Mouse (Mus musculus) limb, embryonic 14.5 days (tissue): Measurements from ENCODE around the gene Nabp2. TPM values are rescaled to one million over a fixed set of nuclear protein-coding genes. Genes with fewer than 3 reads are reported as not detected.

Experiments
- ATAC-seq: fragments of 200-750 bp; cut with Nextera tagmentation; 2 replicates; pipeline ENCODE4 v1.8.0; 2017; ENCODE audit warnings: low read depth, moderate number of reproducible peaks, moderate TSS enrichment; ENCODE audit not compliant: low FRiP score
- DNase-seq: peaks from one replicate; pipeline ENCODE4 v3.0.0-alpha.2; 2015; ENCODE audit warnings: low spot score
- H3K27ac ChIP-seq: fragments of 300-500 bp; sonication (generic); replicated peaks from 2 replicates; pipeline ENCODE4 v1.5.1; 2014; ENCODE audit warnings: low read depth, mild to moderate bottlenecking, low read length, moderate library complexity, mixed read lengths
- H3K27me3 ChIP-seq: fragments of 300-500 bp; sonication (generic); 2 replicates; pipeline ENCODE4 v1.6.1; 2014; ENCODE audit warnings: low read length, mixed read lengths; ENCODE audit not compliant: control insufficient read depth, insufficient read depth
- H3K36me3 ChIP-seq: fragments of 300-500 bp; sonication (generic); 2 replicates; pipeline ENCODE4 v1.6.1; 2014; ENCODE audit warnings: mild to moderate bottlenecking, low read length, moderate library complexity, mixed read lengths; ENCODE audit not compliant: control insufficient read depth, insufficient read depth
- H3K4me1 ChIP-seq: fragments of 300-500 bp; sonication (generic); 2 replicates; pipeline ENCODE4 v1.6.1; 2014; ENCODE audit warnings: antibody characterized with exemption, low read length, mixed read lengths; ENCODE audit not compliant: control insufficient read depth, insufficient read depth
- H3K4me2 ChIP-seq: fragments of 300-500 bp; sonication (generic); replicated peaks from 2 replicates; pipeline ENCODE4 v1.6.1; 2014; ENCODE audit warnings: low read depth, mild to moderate bottlenecking, low read length, moderate library complexity; ENCODE audit not compliant: severe bottlenecking
- H3K4me3 ChIP-seq: fragments of 300-500 bp; sonication (generic); replicated peaks from 2 replicates; pipeline ENCODE4 v1.5.1; 2014; ENCODE audit warnings: low read length
- H3K9ac ChIP-seq: fragments of 300-500 bp; sonication (generic); 2 replicates; pipeline ENCODE4 v1.6.1; 2014; ENCODE audit warnings: mild to moderate bottlenecking, low read depth, low read length, moderate library complexity; ENCODE audit not compliant: severe bottlenecking
- H3K9me3 ChIP-seq: fragments of 300-500 bp; sonication (generic); 2 replicates; pipeline ENCODE4 v1.6.1; 2016; ENCODE audit warnings: low read length; ENCODE audit not compliant: control insufficient read depth
- POLR2A ChIP-seq: fragments of 200-500 bp; IDR thresholded peaks from 2 replicates; pipeline ENCODE4 v1.8.0; 2012; ENCODE audit warnings: inconsistent platforms, mild to moderate bottlenecking, moderate library complexity, borderline replicate concordance; ENCODE audit not compliant: insufficient read depth, insufficient read length; ENCODE audit errors: extremely low read depth
- WGBS: fragments of 180-500 bp; shearing (Covaris S2); extraction: QIAGEN DNeasy Blood & Tissue Kit; methylation state at CpG from one replicate; pipeline ENCODE4 v1.1.7; 2014; 5-methylcytosine and 5-hydroxymethylcytosine counted together
- microRNA-seq: library from miRNA; unstranded; fragments of <30 nt; microRNA quantifications from one replicate; pipeline ENCODE4, GENCODE M21; 2016
- polyA plus RNA-seq, 2 experiments: library from polyadenylated mRNA; depleted of rRNA in 1 of 2; stranded (reverse) in 1 of 2; unstranded in 1 of 2; fragments of >200 nt; fragmentation: Nextera tagmentation in 1 of 2; extraction: Ambion mirVana in 1 of 2; gene quantifications; 2 replicates each; pipeline versions ENCODE4 v1.2.1 to v1.2.3; 2012 to 2014

The Nabp2 gene
- polyA plus RNA-seq, 2 experiments = 42.3 to 68.6 TPM

DNA sequence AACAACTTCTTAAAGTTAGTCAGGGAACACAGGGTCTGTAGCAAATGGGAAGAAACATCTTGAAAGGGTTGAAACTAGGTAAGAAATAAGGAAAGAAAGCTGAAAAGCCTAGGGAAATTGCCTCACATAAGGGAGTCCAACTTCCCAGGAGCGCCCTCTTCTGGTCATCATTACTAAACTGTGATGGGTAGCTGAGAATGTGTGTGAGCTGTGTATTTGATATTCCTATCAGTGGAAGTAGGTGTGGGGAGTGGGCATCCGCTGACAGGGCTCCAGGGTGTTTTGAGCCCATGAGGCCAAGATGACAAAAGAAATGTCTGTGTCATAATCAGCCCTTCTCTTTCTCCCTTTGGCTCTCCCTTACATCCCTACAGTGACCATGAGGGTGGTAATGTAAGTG is 52.5 kb downstream of the Nabp2 start:
- 60% methylated on average over 2 of the region's 2 CpGs for WGBS
- Histone ChIP-seq H3K4me2 (no peak overlapping the region), H3K36me3 (peaks cover 88% of the 10 kb centered on the region), H3K27me3 (no peaks in the 10 kb centered on the region), H3K27ac (no peak overlapping the region), H3K9ac (no peak overlapping the region), H3K4me1 (no peaks in the 10 kb centered on the region), H3K4me3 (no peak overlapping the region), H3K9me3 (no peaks in the 10 kb centered on the region)
- DNase-seq = peak; percentile 56
- ATAC-seq = no peak
- TF ChIP-seq POLR2A = no peak

Small RNA genes within 50 kb of the gene (microRNA-seq; reads per million reads assigned to microRNA genes)
- gene Gm25361 = not detected
- gene Gm26308 = not detected
- not detected for gene Mir6914
- gene Mir6915 = 0.69 reads per million
- gene Mir8105 = 0.69 reads per million

Other genes with a start within 250 kb of the Nabp2 start
- 113 and 117 TPM in 2 replicates for gene Rbms2, start 231.2 kb downstream of the Nabp2 start, polyA plus RNA-seq (2012; rRNA removed)
- 33.8 and 35.9 TPM in 2 replicates for gene Rbms2, start 231.2 kb downstream of the Nabp2 start, polyA plus RNA-seq (2014; fragmentation: Nextera tagmentation; extraction: Ambion mirVana)
- gene Gls2, start 217.0 kb downstream of the Nabp2 start, polyA plus RNA-seq (2012; rRNA removed) = 4.8 and 5.8 TPM in 2 replicates
- gene Gls2, start 217.0 kb downstream of the Nabp2 start, polyA plus RNA-seq (2014; fragmentation: Nextera tagmentation; extraction: Ambion mirVana) = 2.0 and 2.5 TPM in 2 replicates
- 22.3 and 27.4 TPM in 2 replicates for gene Spryd4, start 199.7 kb downstream of the Nabp2 start, polyA plus RNA-seq (2012; rRNA removed)
- gene Spryd4, start 199.7 kb downstream of the Nabp2 start, polyA plus RNA-seq (2014; fragmentation: Nextera tagmentation; extraction: Ambion mirVana) = 36.9 and 38.7 TPM in 2 replicates
- 0.88 and 1.7 TPM in 2 replicates for gene Mip, start 185.7 kb downstream of the Nabp2 start, polyA plus RNA-seq (2012; rRNA removed)
- gene Mip, start 185.7 kb downstream of the Nabp2 start, polyA plus RNA-seq (2014; fragmentation: Nextera tagmentation; extraction: Ambion mirVana) = 0.17 and 0.37 TPM in 2 replicates
- gene Timeless, start 179.4 kb downstream of the Nabp2 start, polyA plus RNA-seq (2012; rRNA removed) = 31.7 and 32.4 TPM in 2 replicates
- gene Timeless, start 179.4 kb downstream of the Nabp2 start, polyA plus RNA-seq (2014; fragmentation: Nextera tagmentation; extraction: Ambion mirVana) = 48.6 and 54.7 TPM in 2 replicates
- gene Apon, start 157.4 kb downstream of the Nabp2 start, polyA plus RNA-seq (2012; rRNA removed) = 0.58 and 0.72 TPM in 2 replicates
- 0.30 and 0.57 TPM in 2 replicates for gene Apon, start 157.4 kb downstream of the Nabp2 start, polyA plus RNA-seq (2014; fragmentation: Nextera tagmentation; extraction: Ambion mirVana)
- 0.20 and 0.32 TPM in 2 replicates for gene Apof, start 142.8 kb downstream of the Nabp2 start, polyA plus RNA-seq (2012; rRNA removed)
- gene Apof, start 142.8 kb downstream of the Nabp2 start, polyA plus RNA-seq (2014; fragmentation: Nextera tagmentation; extraction: Ambion mirVana) = not detected in 2 replicates
- 20.5 and 22.1 TPM in 2 replicates for gene Stat2, start 140.9 kb downstream of the Nabp2 start, polyA plus RNA-seq (2012; rRNA removed)
- gene Stat2, start 140.9 kb downstream of the Nabp2 start, polyA plus RNA-seq (2014; fragmentation: Nextera tagmentation; extraction: Ambion mirVana) = 12.9 and 13.2 TPM in 2 replicates
- 0.18 and 0.31 TPM in 2 replicates for gene Il23a, start 112.7 kb downstream of the Nabp2 start, polyA plus RNA-seq (2012; rRNA removed)
- 0.28 TPM in 1 of 2 replicates, not detected in the other for gene Il23a, start 112.7 kb downstream of the Nabp2 start, polyA plus RNA-seq (2014; fragmentation: Nextera tagmentation; extraction: Ambion mirVana)
- gene Pan2, start 108.2 kb downstream of the Nabp2 start, polyA plus RNA-seq (2012; rRNA removed) = 49.7 and 58.0 TPM in 2 replicates
- gene Pan2, start 108.2 kb downstream of the Nabp2 start, polyA plus RNA-seq (2014; fragmentation: Nextera tagmentation; extraction: Ambion mirVana) = 26.6 and 31.1 TPM in 2 replicates
- 129 and 169 TPM in 2 replicates for gene Cnpy2, start 89.0 kb downstream of the Nabp2 start, polyA plus RNA-seq (2012; rRNA removed)
- gene Cnpy2, start 89.0 kb downstream of the Nabp2 start, polyA plus RNA-seq (2014; fragmentation: Nextera tagmentation; extraction: Ambion mirVana) = 378 and 387 TPM in 2 replicates
- gene Cs, start 73.8 kb downstream of the Nabp2 start, polyA plus RNA-seq (2012; rRNA removed) = 131 and 149 TPM in 2 replicates
- 173 and 174 TPM in 2 replicates for gene Cs, start 73.8 kb downstream of the Nabp2 start, polyA plus RNA-seq (2014; fragmentation: Nextera tagmentation; extraction: Ambion mirVana)
- 38.9 and 43.5 TPM in 2 replicates for gene Coq10a, start 42.5 kb downstream of the Nabp2 start, polyA plus RNA-seq (2012; rRNA removed)
- 19.4 and 21.5 TPM in 2 replicates for gene Coq10a, start 42.5 kb downstream of the Nabp2 start, polyA plus RNA-seq (2014; fragmentation: Nextera tagmentation; extraction: Ambion mirVana)
- 50.7 and 59.8 TPM in 2 replicates for gene Ankrd52, start 34.4 kb downstream of the Nabp2 start, polyA plus RNA-seq (2012; rRNA removed)
- gene Ankrd52, start 34.4 kb downstream of the Nabp2 start, polyA plus RNA-seq (2014; fragmentation: Nextera tagmentation; extraction: Ambion mirVana) = 11.3 and 11.9 TPM in 2 replicates
- gene Slc39a5, start 10.3 kb downstream of the Nabp2 start, polyA plus RNA-seq (2012; rRNA removed) = 0.39 and 0.55 TPM in 2 replicates
- gene Slc39a5, start 10.3 kb downstream of the Nabp2 start, polyA plus RNA-seq (2014; fragmentation: Nextera tagmentation; extraction: Ambion mirVana) = 0.14 TPM in 1 of 2 replicates, not detected in the other
- gene Rnf41, start 165 bp upstream of the Nabp2 start, polyA plus RNA-seq (2012; rRNA removed) = 37.0 and 38.1 TPM in 2 replicates
- 35.7 and 36.1 TPM in 2 replicates for gene Rnf41, start 165 bp upstream of the Nabp2 start, polyA plus RNA-seq (2014; fragmentation: Nextera tagmentation; extraction: Ambion mirVana)
- 216 and 219 TPM in 2 replicates for gene Smarcc2, start 47.8 kb upstream of the Nabp2 start, polyA plus RNA-seq (2012; rRNA removed)
- 98.0 and 110 TPM in 2 replicates for gene Smarcc2, start 47.8 kb upstream of the Nabp2 start, polyA plus RNA-seq (2014; fragmentation: Nextera tagmentation; extraction: Ambion mirVana)
- 1,142 and 1,623 TPM in 2 replicates for gene Myl6, start 82.7 kb upstream of the Nabp2 start, polyA plus RNA-seq (2012; rRNA removed)
- 1,081 and 1,105 TPM in 2 replicates for gene Myl6, start 82.7 kb upstream of the Nabp2 start, polyA plus RNA-seq (2014; fragmentation: Nextera tagmentation; extraction: Ambion mirVana)
- 54.9 and 56.7 TPM in 2 replicates for gene Myl6b, start 87.2 kb upstream of the Nabp2 start, polyA plus RNA-seq (2012; rRNA removed)
- 6.1 and 6.6 TPM in 2 replicates for gene Myl6b, start 87.2 kb upstream of the Nabp2 start, polyA plus RNA-seq (2014; fragmentation: Nextera tagmentation; extraction: Ambion mirVana)
- gene Esyt1, start 114.4 kb upstream of the Nabp2 start, polyA plus RNA-seq (2012; rRNA removed) = 51.3 and 59.6 TPM in 2 replicates
- 35.8 and 37.9 TPM in 2 replicates for gene Esyt1, start 114.4 kb upstream of the Nabp2 start, polyA plus RNA-seq (2014; fragmentation: Nextera tagmentation; extraction: Ambion mirVana)
- 15.2 and 17.2 TPM in 2 replicates for gene Zc3h10, start 136.3 kb upstream of the Nabp2 start, polyA plus RNA-seq (2012; rRNA removed)
- 13.7 and 14.5 TPM in 2 replicates for gene Zc3h10, start 136.3 kb upstream of the Nabp2 start, polyA plus RNA-seq (2014; fragmentation: Nextera tagmentation; extraction: Ambion mirVana)
- gene Rpl41, start 137.8 kb upstream of the Nabp2 start, polyA plus RNA-seq (2012; rRNA removed) = 2,621 and 3,931 TPM in 2 replicates
- gene Rpl41, start 137.8 kb upstream of the Nabp2 start, polyA plus RNA-seq (2014; fragmentation: Nextera tagmentation; extraction: Ambion mirVana) = 4,572 and 4,920 TPM in 2 replicates
- 111 and 186 TPM in 2 replicates for gene Pa2g4, start 154.5 kb upstream of the Nabp2 start, polyA plus RNA-seq (2012; rRNA removed)
- gene Pa2g4, start 154.5 kb upstream of the Nabp2 start, polyA plus RNA-seq (2014; fragmentation: Nextera tagmentation; extraction: Ambion mirVana) = 207 and 210 TPM in 2 replicates
- 17.5 and 18.2 TPM in 2 replicates for gene Erbb3, start 178.2 kb upstream of the Nabp2 start, polyA plus RNA-seq (2012; rRNA removed)
- 19.6 and 21.1 TPM in 2 replicates for gene Erbb3, start 178.2 kb upstream of the Nabp2 start, polyA plus RNA-seq (2014; fragmentation: Nextera tagmentation; extraction: Ambion mirVana)
- gene Rps26, start 215.3 kb upstream of the Nabp2 start, polyA plus RNA-seq (2012; rRNA removed) = 1,619 and 1,662 TPM in 2 replicates
- gene Rps26, start 215.3 kb upstream of the Nabp2 start, polyA plus RNA-seq (2014; fragmentation: Nextera tagmentation; extraction: Ambion mirVana) = 1,135 and 1,177 TPM in 2 replicates
- 8.0 and 10.3 TPM in 2 replicates for gene Ikzf4, start 234.5 kb upstream of the Nabp2 start, polyA plus RNA-seq (2012; rRNA removed)
- gene Ikzf4, start 234.5 kb upstream of the Nabp2 start, polyA plus RNA-seq (2014; fragmentation: Nextera tagmentation; extraction: Ambion mirVana) = 4.6 and 5.2 TPM in 2 replicates